Mouse (Mus musculus): ENCODE measurements around the gene Gm38100. TPM values are rescaled to one million over a fixed set of nuclear protein-coding genes. Genes with fewer than 3 reads are reported as not detected.

The Gm38100 gene
- polyA plus RNA-seq, 1 experiment from 2014 or later, result 0.31 TPM

GRCm38 (mm10) chr1:175946718-175947315 is 26.7 kb downstream of the Gm38100 start:
- Histone ChIP-seq H3K4me2 (ENCODE audit: low read depth, low read length, severe bottlenecking) (no peak overlapping the region), H3K27me3 (ENCODE audit: control insufficient read depth, insufficient read depth, low read length) (no peaks in the 10 kb centered on the region), H3K4me1 (replicated peaks; ENCODE audit: control insufficient read depth, insufficient read depth, low read length) (no peaks in the 10 kb centered on the region), H3K4me3 (ENCODE audit: low read depth, low read length) (no peak overlapping the region), H3K9ac (ENCODE audit: low read length) (no peak overlapping the region), H3K27ac (ENCODE audit: low read depth, low read length) (no peak overlapping the region), H3K36me3 (ENCODE audit: control insufficient read depth, insufficient read depth, low read length) (no peaks in the 10 kb centered on the region), H3K9me3 (ENCODE audit: control insufficient read depth, low read length) (no peaks in the 10 kb centered on the region)
- DNase-seq (ENCODE audit: low spot score) (no peak), ATAC-seq (replicated peaks; ENCODE audit: low FRiP score) (no peak)
- 81% methylated on average over 4 of the region's 4 CpGs for WGBS

- no peak for ATAC-seq (replicated peaks; ENCODE audit: low FRiP score)
- WGBS, result 79% methylated on average over 3 of the region's 3 CpGs
- Histone ChIP-seq H3K9me3 (ENCODE audit: control insufficient read depth, low read length) (no peaks in the 10 kb centered on the region), H3K36me3 (ENCODE audit: control insufficient read depth, insufficient read depth, low read length) (no peaks in the 10 kb centered on the region), H3K27me3 (ENCODE audit: control insufficient read depth, insufficient read depth, low read length) (no peaks in the 10 kb centered on the region), H3K27ac (ENCODE audit: low read depth, low read length) (no peak overlapping the region), H3K4me2 (ENCODE audit: low read depth, low read length, severe bottlenecking) (no peak overlapping the region), H3K9ac (ENCODE audit: low read length) (no peak overlapping the region), H3K4me1 (replicated peaks; ENCODE audit: control insufficient read depth, insufficient read depth, low read length) (no peaks in the 10 kb centered on the region), H3K4me3 (ENCODE audit: low read depth, low read length) (no peak overlapping the region)
- no peak for DNase-seq (ENCODE audit: low spot score)
These were observed 30.3 kb downstream of the Gm38100 start for GRCm38 (mm10) chr1:175950421-175950820.

GRCm38 (mm10) chr1:175950851-175951250 is 30.7 kb downstream of the Gm38100 start:
- no peak overlapping the region for H3K27ac ChIP-seq (ENCODE audit: low read depth, low read length)
- no peaks in the 10 kb centered on the region for H3K9me3 ChIP-seq (ENCODE audit: control insufficient read depth, low read length)
- H3K4me1 ChIP-seq (replicated peaks; ENCODE audit: control insufficient read depth, insufficient read depth, low read length), result no peaks in the 10 kb centered on the region
- ATAC-seq (replicated peaks; ENCODE audit: low FRiP score) (no peak), DNase-seq (ENCODE audit: low spot score) (no peak)
- no peaks in the 10 kb centered on the region for H3K36me3 ChIP-seq (ENCODE audit: control insufficient read depth, insufficient read depth, low read length)
- 86% methylated on average over 2 of the region's 2 CpGs for WGBS
- no peak overlapping the region for H3K4me2 ChIP-seq (ENCODE audit: low read depth, low read length, severe bottlenecking)
- H3K4me3 ChIP-seq (ENCODE audit: low read depth, low read length), result no peak overlapping the region
- no peaks in the 10 kb centered on the region for H3K27me3 ChIP-seq (ENCODE audit: control insufficient read depth, insufficient read depth, low read length)
- no peak overlapping the region for H3K9ac ChIP-seq (ENCODE audit: low read length)

GRCm38 (mm10) chr1:175961786-175962185 is 41.7 kb downstream of the Gm38100 start:
- 87% methylated on average over 2 of the region's 2 CpGs for WGBS
- DNase-seq (ENCODE audit: low spot score) (no peak), ATAC-seq (replicated peaks; ENCODE audit: low FRiP score) (no peak)
- no peak overlapping the region for H3K27ac ChIP-seq (ENCODE audit: low read depth, low read length)
- no peaks in the 10 kb centered on the region for H3K36me3 ChIP-seq (ENCODE audit: control insufficient read depth, insufficient read depth, low read length)
- H3K4me1 ChIP-seq (replicated peaks; ENCODE audit: control insufficient read depth, insufficient read depth, low read length), result no peaks in the 10 kb centered on the region
- H3K9ac ChIP-seq (ENCODE audit: low read length), result no peak overlapping the region
- H3K4me2 ChIP-seq (ENCODE audit: low read depth, low read length, severe bottlenecking), result no peak overlapping the region
- H3K9me3 ChIP-seq (ENCODE audit: control insufficient read depth, low read length), result no peaks in the 10 kb centered on the region
- no peak overlapping the region for H3K4me3 ChIP-seq (ENCODE audit: low read depth, low read length)
- no peaks in the 10 kb centered on the region for H3K27me3 ChIP-seq (ENCODE audit: control insufficient read depth, insufficient read depth, low read length)

- no peak overlapping the region for H3K4me3 ChIP-seq (ENCODE audit: low read depth, low read length)
- no peaks in the 10 kb centered on the region for H3K4me1 ChIP-seq (replicated peaks; ENCODE audit: control insufficient read depth, insufficient read depth, low read length)
- 93% methylated on average over 5 of the region's 5 CpGs for WGBS
- H3K36me3 ChIP-seq (ENCODE audit: control insufficient read depth, insufficient read depth, low read length), result no peaks in the 10 kb centered on the region
- H3K27me3 ChIP-seq (ENCODE audit: control insufficient read depth, insufficient read depth, low read length), result no peaks in the 10 kb centered on the region
- ATAC-seq (replicated peaks; ENCODE audit: low FRiP score), result no peak
- H3K9ac ChIP-seq (ENCODE audit: low read length), result no peak overlapping the region
- H3K9me3 ChIP-seq (ENCODE audit: control insufficient read depth, low read length), result no peaks in the 10 kb centered on the region
- no peak overlapping the region for H3K27ac ChIP-seq (ENCODE audit: low read depth, low read length)
- DNase-seq (ENCODE audit: low spot score), result no peak
- H3K4me2 ChIP-seq (ENCODE audit: low read depth, low read length, severe bottlenecking), result no peak overlapping the region
These were observed 47.0 kb downstream of the Gm38100 start for GRCm38 (mm10) chr1:175967004-175967745.

GRCm38 (mm10) chr1:175970710-175971109 is 50.6 kb downstream of the Gm38100 start:
- no peak for DNase-seq (ENCODE audit: low spot score)
- WGBS, result 59% methylated on average over 5 of the region's 5 CpGs
- Histone ChIP-seq H3K4me3 (ENCODE audit: low read depth, low read length) (no peak overlapping the region), H3K4me1 (replicated peaks; ENCODE audit: control insufficient read depth, insufficient read depth, low read length) (no peaks in the 10 kb centered on the region), H3K36me3 (ENCODE audit: control insufficient read depth, insufficient read depth, low read length) (no peaks in the 10 kb centered on the region), H3K4me2 (ENCODE audit: low read depth, low read length, severe bottlenecking) (no peak overlapping the region), H3K27ac (ENCODE audit: low read depth, low read length) (no peak overlapping the region), H3K9ac (ENCODE audit: low read length) (no peak overlapping the region), H3K27me3 (ENCODE audit: control insufficient read depth, insufficient read depth, low read length) (no peaks in the 10 kb centered on the region), H3K9me3 (ENCODE audit: control insufficient read depth, low read length) (no peaks in the 10 kb centered on the region)
- ATAC-seq (replicated peaks; ENCODE audit: low FRiP score), result no peak

Other genes starting within 250 kb of the Gm38100 start
- gene Opn3, start 227.6 kb upstream of the Gm38100 start, polyA plus RNA-seq (2014; fragmentation: Nextera tagmentation; extraction: Ambion mirVana), result 11.5 and 12.6 TPM in 2 replicates
- gene Chml, start 227.4 kb upstream of the Gm38100 start, polyA plus RNA-seq (2014; fragmentation: Nextera tagmentation; extraction: Ambion mirVana), result 6.4 and 7.7 TPM in 2 replicates
- not detected in 2 replicates for gene Wdr64, start 221.7 kb upstream of the Gm38100 start, polyA plus RNA-seq (2014; fragmentation: Nextera tagmentation; extraction: Ambion mirVana)
- gene Exo1, start 39.7 kb upstream of the Gm38100 start, polyA plus RNA-seq (2014; fragmentation: Nextera tagmentation; extraction: Ambion mirVana), result 156 and 161 TPM in 2 replicates
- gene Rbm8a2, start 58.8 kb downstream of the Gm38100 start, polyA plus RNA-seq (2014; fragmentation: Nextera tagmentation; extraction: Ambion mirVana), result 0.67 and 1.0 TPM in 2 replicates